Mouse (Mus musculus) brain, adult 2 months (tissue): ENCODE measurements around the gene Zbtb16.

Experiments used
- DNase-seq: peaks from one replicate; pipeline ENCODE4 v3.0.0; 2011; ENCODE audit warnings: low read depth, low spot score

Gene Zbtb16

GRCm38 (mm10) chr9:48835631-48836565 is at the start of gene Zbtb16:
Gene Zbtb16 (minus strand): TSS chr9:48836222.
- DNase-seq: peak; percentile 87

GRCm38 (mm10) chr9:48872896-48873295 is 36.9 kb upstream of the Zbtb16 start:
- DNase-seq: peak; percentile 57

- DNase-seq: no peak
Observed at GRCm38 (mm10) chr9:48866523-48867121, 30.6 kb upstream of the Zbtb16 start.

- no peak for DNase-seq
Observed at GRCm38 (mm10) chr9:48865235-48865634, 29.2 kb upstream of the Zbtb16 start.

- no peak for DNase-seq
Observed at GRCm38 (mm10) chr9:48861481-48861880, 25.5 kb upstream of the Zbtb16 start.

- peak; percentile 82 for DNase-seq
Observed at GRCm38 (mm10) chr9:48860526-48860845, 24.5 kb upstream of the Zbtb16 start.

GRCm38 (mm10) chr9:48859828-48860525 is 24.0 kb upstream of the Zbtb16 start:
- DNase-seq: no peak

GRCm38 (mm10) chr9:48857944-48858343 is 21.9 kb upstream of the Zbtb16 start:
- no peak for DNase-seq

GRCm38 (mm10) chr9:48856240-48856639 is 20.2 kb upstream of the Zbtb16 start:
- DNase-seq: no peak

- DNase-seq: no peak
Observed at GRCm38 (mm10) chr9:48849531-48849930, 13.5 kb upstream of the Zbtb16 start.

- no peak for DNase-seq
Observed at GRCm38 (mm10) chr9:48839568-48839967, 3.5 kb upstream of the Zbtb16 start.

GRCm38 (mm10) chr9:48838346-48838745 is 2.3 kb upstream of the Zbtb16 start:
- no peak for DNase-seq

- DNase-seq: peak; percentile 43
Observed at GRCm38 (mm10) chr9:48837181-48837580, 1.2 kb upstream of the Zbtb16 start.

- no peak for DNase-seq
Observed at GRCm38 (mm10) chr9:48836566-48836930, 526 bp upstream of the Zbtb16 start.

GRCm38 (mm10) chr9:48834541-48835411 is 1.2 kb downstream of the Zbtb16 start:
- DNase-seq: peak; percentile 44

- DNase-seq: no peak
Observed at GRCm38 (mm10) chr9:48834006-48834405, 2.0 kb downstream of the Zbtb16 start.

- no peak for DNase-seq
Observed at GRCm38 (mm10) chr9:48833493-48833892, 2.5 kb downstream of the Zbtb16 start.

- DNase-seq: no peak
Observed at GRCm38 (mm10) chr9:48832473-48833100, 3.4 kb downstream of the Zbtb16 start.

GRCm38 (mm10) chr9:48831560-48832460 is 4.2 kb downstream of the Zbtb16 start:
- no peak for DNase-seq

- no peak for DNase-seq
Observed at GRCm38 (mm10) chr9:48828839-48829238, 7.2 kb downstream of the Zbtb16 start.
